Mouse (Mus musculus) forebrain, embryonic 16.5 days (tissue): ENCODE measurements around the gene 9130213A22Rik. TPM values are rescaled to one million over a fixed set of nuclear protein-coding genes. Genes with fewer than 3 reads are reported as not detected.
A peak's percentile ranks its signal among the peaks of the same experiment; 100 is the strongest.

Source experiments
- ATAC-seq: fragments of 200-750 bp; cut with Nextera tagmentation; 2 replicates; pipeline ENCODE4 v1.8.0; 2017; ENCODE audit warnings: mild to moderate bottlenecking, moderate library complexity
- H3K27ac ChIP-seq: fragments of 300-500 bp; sonication (generic); 2 replicates; pipeline ENCODE4 v1.5.1; 2014; ENCODE audit warnings: low read length, control low read depth
- H3K27me3 ChIP-seq: fragments of 300-500 bp; sonication (generic); replicated peaks from 2 replicates; pipeline ENCODE4 v1.6.1; 2014; ENCODE audit warnings: low read length; ENCODE audit not compliant: control insufficient read depth, insufficient read depth
- H3K36me3 ChIP-seq: fragments of 300-500 bp; sonication (generic); 2 replicates; pipeline ENCODE4 v1.6.1; 2014; ENCODE audit not compliant: control insufficient read depth, insufficient read depth
- H3K4me1 ChIP-seq: fragments of 300-500 bp; sonication (generic); replicated peaks from 2 replicates; pipeline ENCODE4 v1.6.1; 2014; ENCODE audit warnings: low read length; ENCODE audit not compliant: control insufficient read depth, insufficient read depth
- H3K4me2 ChIP-seq: fragments of 300-500 bp; sonication (generic); 2 replicates; pipeline ENCODE4 v1.6.1; 2014; ENCODE audit warnings: mild to moderate bottlenecking, low read length, control low read depth
- H3K4me3 ChIP-seq: fragments of 300-500 bp; sonication (generic); replicated peaks from 2 replicates; pipeline ENCODE4 v1.5.1; 2014; ENCODE audit warnings: mild to moderate bottlenecking, low read length, control low read depth
- H3K9ac ChIP-seq: fragments of 300-500 bp; sonication (generic); replicated peaks from 2 replicates; pipeline ENCODE4 v1.6.1; 2014; ENCODE audit warnings: low read depth, low read length, control low read depth
- H3K9me3 ChIP-seq: fragments of 300-500 bp; sonication (generic); 2 replicates; pipeline ENCODE4 v1.6.1; 2016; ENCODE audit warnings: low read length; ENCODE audit not compliant: control insufficient read depth
- WGBS: fragments of 180-500 bp; shearing (Covaris S2); extraction: QIAGEN DNeasy Blood & Tissue Kit; methylation state at CpG from one replicate; pipeline ENCODE4 v1.1.7; 2014; 5-methylcytosine and 5-hydroxymethylcytosine counted together
- polyA plus RNA-seq: library from polyadenylated mRNA; unstranded; fragments of >200 nt; fragmentation: Nextera tagmentation; extraction: Ambion mirVana; gene quantifications from 2 replicates; pipeline ENCODE4 v1.2.1, GENCODE M21; 2015

Gene 9130213A22Rik
- polyA plus RNA-seq, 1 experiment from 2014 or later = 0.39 TPM

GRCm38 (mm10) chr11:69110319-69111046 is 11.9 kb downstream of the 9130213A22Rik start:
- Histone ChIP-seq H3K27me3 (no peaks in the 10 kb centered on the region), H3K27ac (no peak overlapping the region), H3K4me3 (peak overlapping the region; percentile 46), H3K9ac (peak overlapping the region; percentile 20; the same call in 1 of the 2 replicates), H3K9me3 (no peaks in the 10 kb centered on the region), H3K36me3 (peaks cover 13% of the 10 kb centered on the region), H3K4me1 (0 out of 2 replicates have a peak, but pooled peaks cover 3% of the 10 kb centered on the region), H3K4me2 (peak overlapping the region; percentile 56)
- WGBS = under 1% methylated on average over 30 of the region's 30 CpGs
- peak; percentile 73 for ATAC-seq

DNA sequence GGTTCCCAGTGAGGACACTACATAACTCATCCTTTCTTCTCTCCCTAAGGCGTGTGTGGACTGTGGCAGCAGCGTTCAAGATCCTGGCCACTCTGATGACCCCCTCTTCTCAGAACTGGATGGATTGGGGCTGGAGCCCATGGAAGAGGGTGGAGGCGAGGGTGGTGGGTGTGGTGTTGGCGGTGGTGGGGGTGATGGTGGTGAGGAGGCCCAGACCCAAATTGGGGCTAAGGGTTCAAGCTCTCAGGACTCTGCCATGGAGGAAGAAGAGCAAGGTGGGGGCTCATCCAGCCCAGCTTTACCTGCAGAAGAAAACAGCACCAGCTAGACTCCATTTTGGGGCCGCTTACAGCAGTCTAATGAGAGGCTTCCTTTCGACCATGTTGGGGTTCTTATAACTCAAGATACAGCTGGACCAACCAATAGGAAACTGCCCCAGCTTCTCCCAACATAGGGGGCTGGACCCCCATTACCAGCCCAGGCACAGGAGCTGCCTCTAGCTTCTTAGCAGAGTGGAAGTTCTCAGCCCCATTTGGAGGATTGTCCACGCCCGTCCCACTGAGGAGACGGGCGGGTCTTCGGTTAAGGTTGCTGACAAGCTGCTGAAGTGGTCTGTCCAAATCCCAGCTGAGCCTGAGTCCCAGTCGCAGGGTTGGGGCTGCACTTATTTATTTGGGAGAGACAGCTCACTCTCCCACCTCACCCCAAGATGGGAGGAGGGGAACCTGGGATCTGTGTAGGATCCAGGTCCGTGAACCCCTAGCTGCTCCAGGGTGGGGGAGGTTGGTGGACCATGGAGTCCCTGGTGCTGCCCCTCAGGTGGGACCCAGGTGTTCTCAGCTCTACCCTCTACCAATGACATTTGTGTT is 13.1 kb downstream of the 9130213A22Rik start:
- H3K4me3 ChIP-seq = no peak overlapping the region
- H3K36me3 ChIP-seq = peaks cover 17% of the 10 kb centered on the region
- H3K4me2 ChIP-seq = no peak overlapping the region
- H3K27me3 ChIP-seq = no peaks in the 10 kb centered on the region
- WGBS = 79% methylated on average over 13 of the region's 13 CpGs
- H3K9ac ChIP-seq = no peak overlapping the region
- ATAC-seq = no peak; the same call in 1 of the 2 replicates
- H3K9me3 ChIP-seq = no peaks in the 10 kb centered on the region
- H3K4me1 ChIP-seq = 0 out of 2 replicates have a peak, but pooled peaks cover 3% of the 10 kb centered on the region
- H3K27ac ChIP-seq = no peak overlapping the region

DNA sequence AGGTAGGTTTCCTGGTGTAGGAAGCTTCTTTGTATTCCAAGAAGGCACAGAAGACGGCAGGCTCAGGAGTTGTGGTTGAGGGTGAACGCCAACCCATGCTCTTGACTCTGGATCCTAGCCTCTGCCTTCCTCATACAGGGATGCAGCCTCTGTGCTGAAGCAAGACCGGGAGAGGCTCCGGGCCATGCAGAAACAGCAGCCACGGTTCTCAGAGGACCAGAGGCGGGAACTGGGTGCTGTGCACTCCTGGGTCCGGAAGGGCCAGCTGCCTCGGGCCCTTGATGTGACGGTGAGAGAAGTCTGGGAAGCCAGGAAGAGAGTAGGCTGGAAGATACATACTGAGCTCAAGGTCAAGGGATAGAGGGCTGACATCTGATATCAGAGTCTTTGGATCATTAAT is 14.2 kb downstream of the 9130213A22Rik start:
- Histone ChIP-seq H3K27me3 (no peaks in the 10 kb centered on the region), H3K4me2 (no peak overlapping the region), H3K4me3 (no peak overlapping the region), H3K36me3 (peaks cover 28% of the 10 kb centered on the region), H3K9me3 (no peaks in the 10 kb centered on the region), H3K4me1 (0 out of 2 replicates have a peak, but pooled peaks cover 3% of the 10 kb centered on the region), H3K27ac (no peak overlapping the region), H3K9ac (no peak overlapping the region)
- WGBS = 91% methylated on average over 9 of the region's 9 CpGs
- ATAC-seq = no peak

GRCm38 (mm10) chr11:69107676-69108075 is 14.7 kb downstream of the 9130213A22Rik start:
- Histone ChIP-seq H3K27ac (no peak overlapping the region), H3K9ac (no peak overlapping the region), H3K36me3 (peaks cover 28% of the 10 kb centered on the region), H3K4me2 (no peak overlapping the region), H3K4me1 (0 out of 2 replicates have a peak, but pooled peaks cover 3% of the 10 kb centered on the region), H3K27me3 (no peaks in the 10 kb centered on the region), H3K9me3 (no peaks in the 10 kb centered on the region), H3K4me3 (no peak overlapping the region)
- no peak for ATAC-seq
- 89% methylated on average over 11 of the region's 11 CpGs for WGBS

DNA sequence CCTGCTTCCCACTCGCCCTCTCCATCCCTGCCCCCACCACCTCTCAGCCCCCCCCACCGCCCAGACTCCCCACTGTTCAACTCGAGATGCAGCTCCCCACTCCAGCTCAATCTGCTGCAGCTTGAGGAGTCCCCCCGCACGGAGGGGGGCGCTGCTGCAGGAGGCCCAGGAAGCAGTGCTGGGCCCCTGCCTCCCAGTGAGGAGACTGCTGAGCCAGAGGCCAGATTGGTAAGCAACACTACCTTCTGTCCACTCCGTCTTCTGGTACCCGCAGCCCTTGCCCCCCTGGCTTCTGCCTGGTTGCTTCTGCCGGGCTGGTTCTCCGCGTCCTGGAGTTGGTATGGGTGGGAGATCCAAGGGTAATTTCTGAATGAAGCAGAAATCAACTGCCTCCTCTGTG is 15.5 kb downstream of the 9130213A22Rik start:
- H3K4me1 ChIP-seq = 0 out of 2 replicates have a peak, but pooled peaks cover 3% of the 10 kb centered on the region
- no peak overlapping the region for H3K27ac ChIP-seq
- H3K9me3 ChIP-seq = no peaks in the 10 kb centered on the region
- no peak for ATAC-seq
- H3K9ac ChIP-seq = no peak overlapping the region
- H3K4me2 ChIP-seq = no peak overlapping the region
- H3K4me3 ChIP-seq = no peak overlapping the region
- peaks cover 32% of the 10 kb centered on the region for H3K36me3 ChIP-seq
- 79% methylated on average over 11 of the region's 11 CpGs for WGBS
- no peaks in the 10 kb centered on the region for H3K27me3 ChIP-seq

DNA sequence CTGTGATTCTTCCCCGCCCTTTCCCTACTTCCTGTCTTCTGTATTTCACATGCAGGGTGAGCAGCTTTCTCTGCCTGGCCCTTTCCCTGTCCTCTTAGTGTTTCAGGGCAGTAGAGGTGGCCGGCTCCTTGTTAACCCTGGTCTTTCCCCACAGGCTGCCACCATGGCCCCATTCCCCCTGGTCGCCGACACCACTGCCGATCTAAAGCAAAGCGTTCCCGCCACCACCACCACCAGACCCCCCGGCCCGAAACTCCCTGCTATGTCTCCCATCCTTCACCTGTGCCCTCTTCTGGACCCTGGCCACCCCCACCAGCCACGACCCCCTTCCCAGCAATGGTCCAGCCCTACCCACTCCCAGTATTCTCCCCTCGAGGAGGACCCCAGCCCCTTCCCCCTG is 16.1 kb downstream of the 9130213A22Rik start:
- Histone ChIP-seq H3K9me3 (no peaks in the 10 kb centered on the region), H3K4me2 (no peak overlapping the region), H3K27ac (no peak overlapping the region), H3K27me3 (no peaks in the 10 kb centered on the region), H3K9ac (no peak overlapping the region), H3K4me1 (peaks cover 3% of the 10 kb centered on the region; the same call in 1 of the 2 replicates), H3K4me3 (no peak overlapping the region), H3K36me3 (peaks cover 32% of the 10 kb centered on the region)
- ATAC-seq = no peak
- WGBS = 89% methylated on average over 11 of the region's 11 CpGs

- no peaks in the 10 kb centered on the region for H3K9me3 ChIP-seq
- WGBS = 82% methylated on average over 2 of the region's 2 CpGs
- no peaks in the 10 kb centered on the region for H3K27me3 ChIP-seq
- H3K4me1 ChIP-seq = peaks cover 7% of the 10 kb centered on the region; the same call in 1 of the 2 replicates
- ATAC-seq = no peak
- H3K27ac ChIP-seq = no peak overlapping the region
- peaks cover 35% of the 10 kb centered on the region for H3K36me3 ChIP-seq
- H3K4me3 ChIP-seq = no peak overlapping the region
- no peak overlapping the region for H3K9ac ChIP-seq
- H3K4me2 ChIP-seq = no peak overlapping the region
Measured at GRCm38 (mm10) chr11:69105796-69106195, 16.6 kb downstream of the 9130213A22Rik start.

GRCm38 (mm10) chr11:69105227-69105626 is 17.2 kb downstream of the 9130213A22Rik start:
- no peak overlapping the region for H3K9ac ChIP-seq
- no peaks in the 10 kb centered on the region for H3K27me3 ChIP-seq
- WGBS = 95% methylated on average over 6 of the region's 6 CpGs
- peaks cover 10% of the 10 kb centered on the region for H3K4me1 ChIP-seq
- no peak overlapping the region for H3K4me3 ChIP-seq
- no peak for ATAC-seq
- peaks cover 35% of the 10 kb centered on the region for H3K36me3 ChIP-seq
- H3K27ac ChIP-seq = no peak overlapping the region
- no peak overlapping the region for H3K4me2 ChIP-seq
- H3K9me3 ChIP-seq = no peaks in the 10 kb centered on the region

- peaks cover 35% of the 10 kb centered on the region for H3K36me3 ChIP-seq
- peaks cover 16% of the 10 kb centered on the region for H3K4me1 ChIP-seq
- WGBS = 91% methylated on average over 14 of the region's 14 CpGs
- H3K9me3 ChIP-seq = no peaks in the 10 kb centered on the region
- H3K27me3 ChIP-seq = no peaks in the 10 kb centered on the region
- no peak for ATAC-seq
- no peak overlapping the region for H3K4me3 ChIP-seq
- H3K27ac ChIP-seq = no peak overlapping the region
- no peak overlapping the region for H3K9ac ChIP-seq
- H3K4me2 ChIP-seq = no peak overlapping the region
Measured at GRCm38 (mm10) chr11:69104487-69104886, 17.9 kb downstream of the 9130213A22Rik start.
